Mouse (Mus musculus) lung, embryonic 16.5 days (tissue): ENCODE measurements at regions not wholly inside any gene's neighbourhood (a gene's known extent, or its start where the extent isn't known, plus 50 kb on each side); places are given as distances from the start of the nearest gene placed in this dataset.

Experiments
- ATAC-seq: fragments of 200-750 bp; cut with Nextera tagmentation; 2 replicates; pipeline ENCODE4 v1.8.0; 2017; ENCODE audit warnings: low read depth, mild to moderate bottlenecking, moderate library complexity
- H3K27ac ChIP-seq: fragments of 300-500 bp; sonication (generic); 2 replicates; pipeline ENCODE4 v1.5.1; 2014; ENCODE audit warnings: mild to moderate bottlenecking, control low read depth, low read length
- H3K27me3 ChIP-seq: fragments of 300-500 bp; sonication (generic); 2 replicates; pipeline ENCODE4 v1.6.1; 2014; ENCODE audit warnings: low read depth, low read length, mixed read lengths; ENCODE audit not compliant: control insufficient read depth, insufficient read depth
- H3K36me3 ChIP-seq: fragments of 300-500 bp; sonication (generic); 2 replicates; pipeline ENCODE4 v1.6.1; 2014; ENCODE audit warnings: low read length; ENCODE audit not compliant: control insufficient read depth, insufficient read depth
- H3K4me1 ChIP-seq: fragments of 300-500 bp; sonication (generic); replicated peaks from 2 replicates; pipeline ENCODE4 v1.6.1; 2014; ENCODE audit warnings: low read length, mixed read lengths; ENCODE audit not compliant: control insufficient read depth, insufficient read depth
- H3K4me2 ChIP-seq: fragments of 300-500 bp; sonication (generic); 2 replicates; pipeline ENCODE4 v1.6.1; 2014; ENCODE audit warnings: low read depth, low read length, control low read depth
- H3K4me3 ChIP-seq: fragments of 300-500 bp; sonication (generic); 2 replicates; pipeline ENCODE4 v1.5.1; 2014; ENCODE audit warnings: mild to moderate bottlenecking, low read length, control low read depth
- H3K9ac ChIP-seq: fragments of 300-500 bp; sonication (generic); 2 replicates; pipeline ENCODE4 v1.6.1; 2014; ENCODE audit warnings: low read length, control low read depth
- H3K9me3 ChIP-seq: fragments of 300-500 bp; sonication (generic); 2 replicates; pipeline ENCODE4 v1.6.1; 2016; ENCODE audit warnings: low read length; ENCODE audit not compliant: control insufficient read depth
- WGBS: fragments of 180-500 bp; shearing (Covaris S2); extraction: QIAGEN DNeasy Blood & Tissue Kit; methylation state at CpG from one replicate; pipeline ENCODE4 v1.1.7; 2014; 5-methylcytosine and 5-hydroxymethylcytosine counted together

- H3K9me3 ChIP-seq: no peaks in the 10 kb centered on the region
- ATAC-seq: no peak
- H3K27ac ChIP-seq: no peak overlapping the region
- H3K36me3 ChIP-seq: no peaks in the 10 kb centered on the region
- WGBS: 78% methylated on average over 9 of the region's 9 CpGs
- H3K27me3 ChIP-seq: no peaks in the 10 kb centered on the region
- H3K4me2 ChIP-seq: no peak overlapping the region
- peaks cover 4% of the 10 kb centered on the region for H3K4me1 ChIP-seq
- no peak overlapping the region for H3K9ac ChIP-seq
- H3K4me3 ChIP-seq: no peak overlapping the region
These were observed 72.6 kb downstream of the Zfp36l1 start for GRCm38 (mm10) chr12:80040233-80040632.

- Histone ChIP-seq H3K9me3 (no peaks in the 10 kb centered on the region), H3K4me2 (no peak overlapping the region), H3K9ac (no peak overlapping the region), H3K27ac (no peak overlapping the region), H3K4me1 (peaks cover 6% of the 10 kb centered on the region), H3K27me3 (no peaks in the 10 kb centered on the region), H3K4me3 (no peak overlapping the region), H3K36me3 (no peaks in the 10 kb centered on the region)
- 29% methylated on average over 1 of the region's 1 CpGs for WGBS
- ATAC-seq: no peak
These were observed 73.7 kb downstream of the Zfp36l1 start for GRCm38 (mm10) chr12:80039150-80039549.

DNA sequence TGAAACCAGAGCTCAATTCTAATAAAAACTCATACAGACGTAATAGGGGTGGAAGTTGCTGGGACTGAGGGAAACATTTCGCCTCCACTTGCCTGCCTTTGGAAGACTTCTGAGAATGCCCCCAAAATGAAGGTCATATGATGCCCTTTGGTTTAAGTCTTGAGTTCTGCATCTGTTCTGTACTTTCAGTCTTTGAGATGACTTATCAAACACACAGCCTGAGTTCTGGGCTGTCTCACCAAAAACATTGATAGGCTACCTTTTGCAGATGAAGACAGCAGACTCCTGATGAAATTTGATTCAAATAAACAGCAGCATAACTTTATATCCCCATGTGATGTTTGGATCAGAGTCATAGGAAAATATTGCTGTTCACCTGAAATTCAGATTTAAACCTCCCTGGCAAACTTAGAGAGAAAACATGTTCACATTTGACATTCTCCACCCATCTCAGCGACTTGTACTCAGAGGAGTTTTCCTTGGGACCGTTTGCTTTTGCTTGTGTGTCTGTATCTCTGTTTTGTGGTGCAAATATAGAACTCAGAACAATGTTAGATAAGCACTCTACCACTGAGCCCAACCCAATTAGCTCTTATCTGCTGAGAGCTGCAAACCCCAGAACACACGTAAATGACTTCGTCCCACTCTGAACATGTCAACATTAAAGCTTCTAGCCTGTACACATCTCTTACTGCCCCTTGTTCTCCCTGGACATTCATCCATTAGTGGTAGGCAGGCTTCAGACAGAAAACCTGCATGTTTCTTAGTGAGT lies 77.1 kb downstream of the Zfp36l1 start:
- no peak for ATAC-seq
- 62% methylated on average over 6 of the region's 6 CpGs for WGBS
- H3K27ac ChIP-seq: no peak overlapping the region

GRCm38 (mm10) chr12:80034963-80035411 lies 77.8 kb downstream of the Zfp36l1 start:
- no peak for ATAC-seq
- H3K4me3 ChIP-seq: no peak overlapping the region
- peaks cover 6% of the 10 kb centered on the region for H3K4me1 ChIP-seq
- no peak overlapping the region for H3K27ac ChIP-seq
- H3K4me2 ChIP-seq: no peak overlapping the region
- H3K36me3 ChIP-seq: no peaks in the 10 kb centered on the region
- whole genome bisulfite sequencing: 52% methylated on average over 4 of the region's 4 CpGs
- no peaks in the 10 kb centered on the region for H3K27me3 ChIP-seq
- H3K9me3 ChIP-seq: no peaks in the 10 kb centered on the region
- H3K9ac ChIP-seq: peak overlapping the region; percentile 29; the same call in 1 of the 2 replicates

More for the DNA sequence above, 77.1 kb downstream of the Zfp36l1 start:
- H3K36me3 ChIP-seq: no peaks in the 10 kb centered on the region
- H3K4me2 ChIP-seq: no peak overlapping the region
- H3K9ac ChIP-seq: no peak overlapping the region
- H3K27me3 ChIP-seq: no peaks in the 10 kb centered on the region
- H3K4me1 ChIP-seq: peaks cover 6% of the 10 kb centered on the region
- H3K4me3 ChIP-seq: no peak overlapping the region
- H3K9me3 ChIP-seq: no peaks in the 10 kb centered on the region

- H3K36me3 ChIP-seq: no peaks in the 10 kb centered on the region
- no peak overlapping the region for H3K4me3 ChIP-seq
- H3K4me2 ChIP-seq: no peak overlapping the region
- H3K4me1 ChIP-seq: peaks cover 2% of the 10 kb centered on the region
- H3K9me3 ChIP-seq: no peaks in the 10 kb centered on the region
- no peak overlapping the region for H3K27ac ChIP-seq
- no peak overlapping the region for H3K9ac ChIP-seq
- no peak for ATAC-seq
- no peaks in the 10 kb centered on the region for H3K27me3 ChIP-seq
- 84% methylated on average over 5 of the region's 5 CpGs for WGBS
These were observed 78.7 kb downstream of the Zfp36l1 start for GRCm38 (mm10) chr12:80034100-80034499.

- WGBS: 45% methylated on average over 3 of the region's 3 CpGs
- ATAC-seq: peak; percentile 36; the same call in 1 of the 2 replicates
These were observed 80.3 kb downstream of the Zfp36l1 start for GRCm38 (mm10) chr12:80032520-80032919.

DNA sequence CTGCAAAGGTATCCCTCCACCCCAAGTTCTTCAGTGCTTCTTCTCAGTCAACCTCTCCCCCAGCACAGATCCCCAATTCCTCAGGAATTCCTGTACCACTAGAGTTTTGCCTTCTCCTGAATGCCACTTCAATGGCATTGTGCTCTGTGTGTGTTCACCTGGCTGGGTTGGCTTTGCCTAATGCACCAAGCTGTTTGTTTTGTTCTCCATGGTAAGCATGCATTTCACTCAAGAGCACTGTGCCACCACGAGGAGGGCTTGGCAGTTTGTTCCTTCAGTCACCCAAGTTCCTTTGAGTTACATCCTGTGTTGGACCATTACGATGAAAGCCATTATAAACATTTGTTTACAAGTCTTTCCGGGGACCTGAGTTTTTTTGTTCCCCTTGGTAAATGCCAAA lies 84.5 kb downstream of the Zfp36l1 start:
- H3K9ac ChIP-seq: no peak overlapping the region
- H3K27me3 ChIP-seq: no peaks in the 10 kb centered on the region
- 52% methylated on average over 3 of the region's 3 CpGs for WGBS
- peaks cover 2% of the 10 kb centered on the region; the same call in 1 of the 2 replicates for H3K9me3 ChIP-seq
- H3K4me3 ChIP-seq: no peak overlapping the region
- no peaks in the 10 kb centered on the region for H3K36me3 ChIP-seq
- no peak overlapping the region for H3K4me2 ChIP-seq
- peaks cover 1% of the 10 kb centered on the region; the same call in 1 of the 2 replicates for H3K4me1 ChIP-seq
- H3K27ac ChIP-seq: no peak overlapping the region
- no peak for ATAC-seq

More at GRCm38 (mm10) chr12:80032520-80032919, 80.3 kb downstream of the Zfp36l1 start:
- peaks cover under 1% of the 10 kb centered on the region; the same call in 1 of the 2 replicates for H3K9me3 ChIP-seq
- peaks cover 2% of the 10 kb centered on the region for H3K4me1 ChIP-seq
- H3K27ac ChIP-seq: no peak overlapping the region; the same call in 1 of the 2 replicates
- no peak overlapping the region for H3K4me3 ChIP-seq
- no peak overlapping the region for H3K9ac ChIP-seq
- no peaks in the 10 kb centered on the region for H3K27me3 ChIP-seq
- H3K36me3 ChIP-seq: no peaks in the 10 kb centered on the region
- H3K4me2 ChIP-seq: no peak overlapping the region

GRCm38 (mm10) chr12:80023107-80024078 lies 89.4 kb downstream of the Zfp36l1 start:
- H3K4me1 ChIP-seq: peaks cover 29% of the 10 kb centered on the region
- 29% methylated on average over 18 of the region's 18 CpGs for WGBS
- no peaks in the 10 kb centered on the region for H3K36me3 ChIP-seq
- H3K4me3 ChIP-seq: no peak overlapping the region
- peak overlapping the region; percentile 9; the same call in 1 of the 2 replicates for H3K27ac ChIP-seq
- peak; percentile 51; the same call in 1 of the 2 replicates for ATAC-seq
- peaks cover 2% of the 10 kb centered on the region; the same call in 1 of the 2 replicates for H3K9me3 ChIP-seq
- H3K27me3 ChIP-seq: no peaks in the 10 kb centered on the region
- peak overlapping the region; percentile 30 for H3K9ac ChIP-seq
- H3K4me2 ChIP-seq: peak overlapping the region; percentile 18
